Mouse (Mus musculus): Measurements from ENCODE around the gene Fus. TPM values are rescaled to one million over a fixed set of nuclear protein-coding genes. Genes with fewer than 3 reads are reported as not detected.
A peak's percentile ranks its signal among the peaks of the same experiment; 100 is the strongest.

Fus gene
- polyA plus RNA-seq, 1 experiment: 380 TPM

GRCm38 (mm10) chr7:127978856-127979255 lies 11.6 kb downstream of the Fus start:
- Histone ChIP-seq H3K4me1 (ENCODE audit: control insufficient read depth, insufficient read depth, low read length) (no peaks in the 10 kb centered on the region), H3K27ac (ENCODE audit: insufficient read depth, low read length) (no peak overlapping the region), H3K4me3 (ENCODE audit: insufficient read depth, low read length) (no peak overlapping the region)
- TF ChIP-seq CTCF (IDR thresholded peaks at IDR 0.05; ENCODE audit: extremely low read depth, insufficient read depth, low read length) (no peak), POLR2A (IDR thresholded peaks at IDR 0.05; ENCODE audit: extremely low read depth, insufficient read depth, low read length) (no peak)

GRCm38 (mm10) chr7:127980606-127981005 lies 13.3 kb downstream of the Fus start:
- Histone ChIP-seq H3K27ac (ENCODE audit: insufficient read depth, low read length) (no peak overlapping the region), H3K4me1 (ENCODE audit: control insufficient read depth, insufficient read depth, low read length) (no peaks in the 10 kb centered on the region), H3K4me3 (ENCODE audit: insufficient read depth, low read length) (no peak overlapping the region)
- TF ChIP-seq CTCF (IDR thresholded peaks at IDR 0.05; ENCODE audit: extremely low read depth, insufficient read depth, low read length) (no peak), POLR2A (IDR thresholded peaks at IDR 0.05; ENCODE audit: extremely low read depth, insufficient read depth, low read length) (no peak)

GRCm38 (mm10) chr7:127988904-127989303 lies 21.6 kb downstream of the Fus start:
- Histone ChIP-seq H3K27ac (ENCODE audit: insufficient read depth, low read length) (no peak overlapping the region), H3K4me1 (ENCODE audit: control insufficient read depth, insufficient read depth, low read length) (peaks cover 4% of the 10 kb centered on the region; the same call in 1 of the 2 replicates), H3K4me3 (ENCODE audit: insufficient read depth, low read length) (no peak overlapping the region)
- TF ChIP-seq POLR2A (IDR thresholded peaks at IDR 0.05; ENCODE audit: extremely low read depth, insufficient read depth, low read length): no peak
- no peak for TF ChIP-seq CTCF (IDR thresholded peaks at IDR 0.05; ENCODE audit: extremely low read depth, insufficient read depth, low read length)

- Histone ChIP-seq H3K27ac (ENCODE audit: insufficient read depth, low read length) (no peak overlapping the region), H3K4me1 (ENCODE audit: control insufficient read depth, insufficient read depth, low read length) (peaks cover 4% of the 10 kb centered on the region; the same call in 1 of the 2 replicates), H3K4me3 (ENCODE audit: insufficient read depth, low read length) (no peak overlapping the region)
- TF ChIP-seq CTCF (IDR thresholded peaks at IDR 0.05; ENCODE audit: extremely low read depth, insufficient read depth, low read length): peak; percentile 53
- no peak for TF ChIP-seq POLR2A (IDR thresholded peaks at IDR 0.05; ENCODE audit: extremely low read depth, insufficient read depth, low read length)
These were observed 24.6 kb downstream of the Fus start for GRCm38 (mm10) chr7:127991643-127992487.

GRCm38 (mm10) chr7:127992488-127993340 lies 25.5 kb downstream of the Fus start:
- H3K4me3 ChIP-seq (ENCODE audit: insufficient read depth, low read length): no peak overlapping the region
- H3K27ac ChIP-seq (ENCODE audit: insufficient read depth, low read length): no peak overlapping the region
- H3K4me1 ChIP-seq (ENCODE audit: control insufficient read depth, insufficient read depth, low read length): peaks cover 4% of the 10 kb centered on the region; the same call in 1 of the 2 replicates
- TF ChIP-seq POLR2A (IDR thresholded peaks at IDR 0.05; ENCODE audit: extremely low read depth, insufficient read depth, low read length) (no peak), CTCF (IDR thresholded peaks at IDR 0.05; ENCODE audit: extremely low read depth, insufficient read depth, low read length) (no peak)

- Histone ChIP-seq H3K27ac (ENCODE audit: insufficient read depth, low read length) (no peak within 1 kb of the TSS), H3K4me1 (ENCODE audit: control insufficient read depth, insufficient read depth, low read length) (peaks cover 4% of the 10 kb centered on the region; the same call in 1 of the 2 replicates), H3K4me3 (ENCODE audit: insufficient read depth, low read length) (no peak within 1 kb of the TSS)
- TF ChIP-seq CTCF (IDR thresholded peaks at IDR 0.05; ENCODE audit: extremely low read depth, insufficient read depth, low read length) (no peak), POLR2A (IDR thresholded peaks at IDR 0.05; ENCODE audit: extremely low read depth, insufficient read depth, low read length) (no peak)
These were observed 26.2 kb downstream of the Fus start, which contains the start of gene Pycard for GRCm38 (mm10) chr7:127993341-127993977. TSS of gene Pycard (minus strand) at chr7:127993867.

- Histone ChIP-seq H3K4me1 (ENCODE audit: control insufficient read depth, insufficient read depth, low read length) (no peaks in the 10 kb centered on the region), H3K4me3 (ENCODE audit: insufficient read depth, low read length) (no peak overlapping the region), H3K27ac (ENCODE audit: insufficient read depth, low read length) (no peak overlapping the region)
- TF ChIP-seq POLR2A (IDR thresholded peaks at IDR 0.05; ENCODE audit: extremely low read depth, insufficient read depth, low read length): no peak
- no peak for TF ChIP-seq CTCF (IDR thresholded peaks at IDR 0.05; ENCODE audit: extremely low read depth, insufficient read depth, low read length)
These were observed 32.2 kb downstream of the Fus start for GRCm38 (mm10) chr7:127999436-127999835.

- no peaks in the 10 kb centered on the region for H3K4me1 ChIP-seq (ENCODE audit: control insufficient read depth, insufficient read depth, low read length)
- no peak overlapping the region for H3K27ac ChIP-seq (ENCODE audit: insufficient read depth, low read length)
- no peak for TF ChIP-seq POLR2A (IDR thresholded peaks at IDR 0.05; ENCODE audit: extremely low read depth, insufficient read depth, low read length)
- TF ChIP-seq CTCF (IDR thresholded peaks at IDR 0.05; ENCODE audit: extremely low read depth, insufficient read depth, low read length): no peak
- no peak overlapping the region for H3K4me3 ChIP-seq (ENCODE audit: insufficient read depth, low read length)
These were observed 33.1 kb downstream of the Fus start for GRCm38 (mm10) chr7:128000068-128000950.

Measured in cortical plate, adult 2 months (tissue).